17 mouse cellular contexts compared by ENCODE assay signal in the genomic region with DNA sequence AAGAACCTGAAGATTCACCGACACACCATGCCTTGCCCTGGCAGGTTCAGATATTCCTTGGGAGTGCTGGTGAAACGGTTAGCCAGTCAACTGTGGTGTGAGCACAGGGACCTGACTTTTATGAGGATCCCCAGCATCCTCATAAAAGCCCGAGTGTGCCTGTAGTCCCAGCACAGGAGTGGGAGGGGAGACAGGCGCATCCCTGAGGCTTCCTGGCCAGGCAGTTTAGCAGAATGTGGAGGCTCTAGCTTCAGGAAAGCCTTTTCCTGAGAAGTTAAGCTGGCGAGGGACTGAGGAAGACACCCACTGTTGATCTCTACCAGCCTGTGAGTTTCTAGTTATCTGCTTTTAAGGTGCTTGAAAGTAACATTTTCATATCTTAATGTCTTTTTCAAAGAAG.
"Had no signal": no experiment of that assay in that cellular context is flagged by ENCODE, and none has a peak within 500 bp of the region (broad histone marks: within the 10 kb centered on the region; RNA-seq: fewer than 3 reads in every experiment).

No protein-coding gene starts in this region.

- ATAC-seq: liver, postnatal 0 days; lung, postnatal 0 days; midbrain, embryonic 13.5 days; midbrain, embryonic 15.5 days had no signal

- H3K4me1 ChIP-seq: midbrain, embryonic 13.5 days; neural tube, embryonic 12.5 days had no signal

- DNase-seq: liver, postnatal 0 days; lung, adult 2 months; lung, postnatal 14 days; lung, postnatal 36 days; right cerebral cortex, postnatal 14 days; thymus, adult 2 months; thymus, postnatal 25 days; thymus, postnatal 4 days had no signal

- H3K9ac ChIP-seq: liver, postnatal 0 days; lung, embryonic 15.5 days; midbrain, embryonic 13.5 days; midbrain, embryonic 15.5 days; neural tube, embryonic 12.5 days; stomach, embryonic 15.5 days had no signal

- H3K4me3 ChIP-seq: lung, embryonic 15.5 days; midbrain, embryonic 13.5 days; midbrain, embryonic 15.5 days; neural tube, embryonic 12.5 days; stomach, embryonic 15.5 days had no signal

- H3K4me2 ChIP-seq: lung, embryonic 15.5 days; midbrain, embryonic 11.5 days; midbrain, embryonic 13.5 days; midbrain, embryonic 15.5 days; neural tube, embryonic 12.5 days; stomach, embryonic 15.5 days had no signal

- H3K27me3 ChIP-seq: lung, embryonic 15.5 days; midbrain, embryonic 13.5 days; midbrain, embryonic 15.5 days; neural tube, embryonic 12.5 days; stomach, embryonic 15.5 days had no signal

- H3K36me3 ChIP-seq: lung, embryonic 15.5 days; midbrain, embryonic 13.5 days; midbrain, embryonic 15.5 days; neural tube, embryonic 12.5 days; stomach, embryonic 15.5 days had no signal

- H3K9me3 ChIP-seq: lung, embryonic 15.5 days; midbrain, embryonic 13.5 days; midbrain, embryonic 15.5 days; neural tube, embryonic 12.5 days; stomach, embryonic 15.5 days had no signal

- H3K27ac ChIP-seq: lung, embryonic 15.5 days; macrophage; midbrain, embryonic 13.5 days; midbrain, embryonic 15.5 days; neural tube, embryonic 12.5 days; stomach, embryonic 15.5 days; stomach, postnatal 0 days had no signal
